In the genomic region with DNA sequence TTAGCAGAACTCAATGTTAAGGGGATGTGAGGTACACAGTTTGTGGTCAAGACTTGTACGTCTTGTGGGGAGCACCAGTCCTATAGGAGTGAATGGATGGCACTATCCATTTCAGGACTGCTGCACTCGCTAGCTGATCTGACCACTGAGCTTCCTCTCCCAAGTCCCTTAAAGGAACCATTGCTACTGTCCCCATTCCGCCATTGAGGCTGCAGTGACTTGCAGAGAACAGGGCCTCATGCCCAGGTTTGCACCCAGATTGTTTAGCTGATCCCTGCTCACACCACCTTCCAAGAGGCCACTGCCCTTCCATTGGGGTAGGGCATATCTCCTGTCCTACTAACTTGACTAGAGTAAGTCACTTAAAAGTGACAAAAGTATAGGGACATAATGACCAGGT, we compare ENCODE assay signal across 14 mouse cellular contexts. TPM values are rescaled to one million over a fixed set of nuclear protein-coding genes. Genes with fewer than 3 reads are reported as not detected.
"Had no signal": no experiment of that assay in that cellular context is flagged by ENCODE, and none has a peak within 500 bp of the region (broad histone marks: within the 10 kb centered on the region; RNA-seq: fewer than 3 reads in every experiment).

No protein-coding gene starts in this region.

- H3K9me3 ChIP-seq: liver, embryonic 15.5 days; lung, embryonic 15.5 days; midbrain, embryonic 12.5 days; midbrain, embryonic 15.5 days; neural tube, embryonic 13.5 days had no signal

- H3K9ac ChIP-seq: liver, embryonic 15.5 days; lung, embryonic 15.5 days; midbrain, embryonic 12.5 days; midbrain, embryonic 15.5 days had no signal

- H3K27ac ChIP-seq: kidney, postnatal 0 days; lung, embryonic 15.5 days; midbrain, embryonic 12.5 days; midbrain, embryonic 15.5 days had no signal

- DNase-seq: kidney, postnatal 4 days; left cerebral cortex, postnatal 4 days; lung, adult 18-20 months; lung, postnatal 10 days; right cerebral cortex, postnatal 14 days; right cerebral cortex, postnatal 4 days; thymus, adult 18-20 months had no signal

- H3K36me3 ChIP-seq: liver, embryonic 15.5 days; lung, embryonic 15.5 days; midbrain, embryonic 12.5 days; midbrain, embryonic 15.5 days; neural tube, embryonic 13.5 days had no signal

- ATAC-seq: intestine, postnatal 0 days; midbrain, embryonic 15.5 days had no signal

- H3K27me3 ChIP-seq: liver, embryonic 15.5 days; lung, embryonic 15.5 days; midbrain, embryonic 15.5 days had no signal

RNA-seq across cellular contexts. Expression of a gene that starts 6.0 kb away (rescaled TPM):
- polyA plus RNA-seq: intestine, postnatal 0 days had no signal
